Mouse (Mus musculus) adrenal gland, adult 8-10 months (tissue): ENCODE results near the gene Tmbim4. TPM values are rescaled to one million over a fixed set of nuclear protein-coding genes. Genes with fewer than 3 reads are reported as not detected.

Source experiments
- DNase-seq: peaks from one replicate; pipeline ENCODE4 v3.0.0; 2022
- total RNA-seq, 4 experiments: library from RNA; stranded (reverse); gene quantifications; 2 replicates each; pipeline ENCODE4 v1.2.4; 2022

Tmbim4 gene
- 100 to 1,000 TPM; 139 to 158 (median 146) TPM for total RNA-seq

GRCm38 (mm10) chr10:120201131-120201921 lies at the start of gene Tmbim4:
Gene Tmbim4, plus strand, starts transcription at chr10:120201590.
- DNase-seq = peak; percentile 63

DNA sequence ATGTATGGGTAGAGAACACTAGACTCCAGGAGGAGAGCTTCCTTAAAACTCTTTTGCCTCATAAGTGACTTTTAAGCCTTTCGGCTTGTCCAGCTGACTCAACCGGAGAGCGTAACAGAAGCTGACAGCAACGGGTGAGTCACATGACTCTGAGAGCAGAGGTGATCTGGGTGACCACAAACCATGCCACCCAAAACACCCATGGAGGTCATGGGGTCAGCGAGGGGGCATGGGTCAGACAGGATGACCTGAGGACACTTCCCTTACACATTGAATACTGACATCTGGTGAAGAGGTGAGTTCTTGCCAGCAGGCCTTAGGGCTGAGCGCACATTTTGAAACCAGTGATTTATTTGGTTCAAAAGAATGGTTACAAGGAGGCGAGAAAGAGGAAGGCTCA lies 49.7 kb upstream of the Tmbim4 start:
- DNase-seq = no peak

GRCm38 (mm10) chr10:120153911-120154310 lies 47.5 kb upstream of the Tmbim4 start:
- no peak for DNase-seq

- no peak for DNase-seq
Observed at GRCm38 (mm10) chr10:120160533-120160932, 40.9 kb upstream of the Tmbim4 start.

- DNase-seq = no peak
Observed at GRCm38 (mm10) chr10:120162840-120163239, 38.5 kb upstream of the Tmbim4 start.

GRCm38 (mm10) chr10:120163490-120163889 lies 37.9 kb upstream of the Tmbim4 start:
- DNase-seq = no peak

GRCm38 (mm10) chr10:120164931-120165792 lies 36.2 kb upstream of the Tmbim4 start:
- DNase-seq = no peak

DNA sequence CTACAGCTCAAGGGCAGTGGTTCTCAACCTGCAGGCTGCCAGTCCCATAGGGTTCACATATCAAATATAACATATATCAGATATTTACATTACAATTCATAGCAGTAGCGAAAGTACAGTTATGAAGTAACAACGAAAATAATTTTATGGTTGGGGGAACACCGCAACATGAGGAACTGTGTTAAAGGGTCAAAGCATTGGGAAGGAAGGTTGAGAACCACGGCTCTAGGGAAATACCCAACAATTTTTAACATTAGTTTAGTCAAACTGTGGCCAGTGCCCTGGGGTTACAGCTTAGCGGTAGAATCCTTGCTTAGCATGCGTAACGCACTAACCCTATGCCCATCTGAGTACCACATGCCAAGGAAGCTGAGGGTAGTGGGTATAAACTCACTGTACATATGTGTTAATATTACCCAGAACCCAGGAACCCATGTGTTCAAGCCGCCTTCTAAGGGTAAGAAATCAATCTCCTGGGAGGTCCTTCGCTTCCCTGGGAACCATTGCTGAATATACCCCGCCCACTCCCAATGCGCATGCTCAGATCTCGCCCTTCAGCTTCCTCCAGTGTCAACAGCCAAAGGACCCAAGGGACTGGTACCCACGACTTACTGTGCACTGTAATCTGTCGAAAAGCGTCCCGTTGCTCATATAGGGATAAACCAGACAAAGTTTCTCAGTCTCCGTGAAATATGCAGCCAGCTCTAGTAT lies 35.4 kb upstream of the Tmbim4 start:
- DNase-seq = no peak

DNA sequence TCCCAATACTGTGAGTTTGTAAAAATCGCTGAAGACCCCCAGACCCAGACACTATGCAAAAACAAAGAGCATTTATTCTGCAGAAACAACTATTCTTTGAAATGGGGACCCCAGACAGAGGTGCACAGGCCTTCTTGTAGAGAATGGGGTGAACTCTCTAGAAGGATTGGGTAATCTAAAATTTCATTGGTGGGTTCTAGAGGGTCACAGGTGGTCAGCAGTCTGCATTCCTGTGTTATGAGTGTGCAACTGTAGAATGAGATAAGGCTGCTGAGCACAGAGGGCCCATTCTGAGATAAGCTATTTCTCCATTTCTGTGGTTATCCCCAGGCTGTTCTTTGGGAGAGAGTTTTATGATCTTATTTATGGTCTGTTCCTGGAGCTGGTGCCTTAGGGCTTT lies 33.3 kb upstream of the Tmbim4 start:
- DNase-seq = no peak

DNA sequence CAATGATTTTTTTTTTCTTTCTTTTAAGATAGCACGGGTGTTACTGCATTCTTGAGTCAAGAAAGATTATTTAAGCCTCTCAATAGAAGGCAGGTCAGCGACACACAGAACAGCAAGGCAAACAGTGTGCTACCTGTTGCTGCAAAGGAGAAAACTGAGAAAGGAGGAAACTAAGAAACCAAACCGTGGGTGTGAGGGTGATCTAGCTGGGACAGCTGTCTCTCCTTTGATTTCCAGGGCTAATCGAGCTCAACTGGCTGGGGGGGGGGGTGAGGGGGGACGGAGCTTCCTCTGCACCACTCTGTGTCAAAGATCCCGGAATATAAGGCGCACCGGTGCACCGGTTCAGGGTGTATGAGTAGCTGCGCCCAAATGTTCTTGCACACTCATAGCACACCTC lies 32.3 kb upstream of the Tmbim4 start:
- DNase-seq = no peak

GRCm38 (mm10) chr10:120169841-120170240 lies 31.5 kb upstream of the Tmbim4 start:
- DNase-seq = no peak

GRCm38 (mm10) chr10:120170277-120170676 lies 31.1 kb upstream of the Tmbim4 start:
- no peak for DNase-seq

- no peak for DNase-seq
Observed at GRCm38 (mm10) chr10:120171340-120171739, 30.1 kb upstream of the Tmbim4 start.

DNA sequence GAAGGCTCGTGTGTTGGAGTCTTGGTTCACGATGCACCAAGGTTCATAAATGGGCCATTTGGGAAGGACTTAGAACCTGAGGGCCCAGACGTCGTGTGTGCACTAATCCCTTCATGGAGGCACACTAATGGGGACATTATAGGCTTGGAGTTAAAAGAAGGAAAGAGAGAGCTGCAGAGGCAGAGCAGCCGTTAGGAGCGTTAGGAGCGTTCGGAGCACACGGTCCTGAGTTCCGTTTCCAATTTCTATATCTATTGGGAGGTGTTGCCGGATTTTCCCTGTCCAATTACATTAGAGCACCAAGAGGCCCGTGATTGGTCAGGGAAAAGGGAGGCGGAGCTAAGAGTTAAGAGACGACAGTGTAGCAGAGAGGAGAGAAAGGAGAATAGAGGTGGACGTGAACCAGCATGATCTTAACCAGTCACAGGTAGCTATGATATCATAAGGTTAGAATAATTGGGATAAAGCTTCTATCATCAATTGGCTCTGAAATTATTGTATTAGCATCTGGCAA lies 27.1 kb upstream of the Tmbim4 start:
- no peak for DNase-seq

DNA sequence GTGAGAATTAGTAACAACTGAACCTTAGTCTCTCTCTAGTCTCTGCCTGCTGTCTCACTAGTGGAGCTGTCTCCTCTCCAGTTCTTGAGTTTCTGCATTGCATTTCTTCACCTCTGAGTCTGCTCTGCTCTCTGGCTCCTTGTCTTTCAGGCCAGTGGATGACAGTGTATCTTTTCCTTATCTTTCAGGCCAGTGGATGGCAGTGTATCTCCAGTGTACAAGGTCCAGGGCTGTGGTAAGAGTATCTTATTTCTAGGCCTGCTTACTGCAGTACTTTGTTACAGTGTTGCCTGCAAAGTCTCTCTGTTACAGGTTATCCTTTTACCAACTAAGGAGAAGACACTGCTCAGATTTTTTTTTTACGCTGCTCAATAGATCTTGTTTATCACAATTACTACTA lies 18.5 kb upstream of the Tmbim4 start:
- DNase-seq = no peak

DNA sequence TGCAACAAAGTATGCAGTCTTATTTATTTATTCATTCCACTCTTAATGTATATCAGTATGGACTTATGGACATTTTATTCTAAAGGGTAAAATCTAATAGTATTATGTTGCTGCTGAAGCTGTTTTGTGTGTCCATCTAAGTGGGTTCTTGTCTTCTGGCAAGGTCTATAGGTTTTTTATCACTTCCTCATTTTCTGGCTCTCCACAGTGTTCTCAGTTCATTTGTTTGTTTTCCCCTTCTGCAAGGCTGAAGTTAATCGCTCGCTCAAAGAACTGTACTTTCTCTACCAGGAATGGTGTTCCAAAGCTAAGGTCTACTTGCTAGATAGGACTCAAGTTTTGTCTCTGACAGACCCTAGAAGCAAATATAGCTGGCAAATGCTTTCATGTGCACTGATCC lies 18.0 kb upstream of the Tmbim4 start:
- no peak for DNase-seq

DNA sequence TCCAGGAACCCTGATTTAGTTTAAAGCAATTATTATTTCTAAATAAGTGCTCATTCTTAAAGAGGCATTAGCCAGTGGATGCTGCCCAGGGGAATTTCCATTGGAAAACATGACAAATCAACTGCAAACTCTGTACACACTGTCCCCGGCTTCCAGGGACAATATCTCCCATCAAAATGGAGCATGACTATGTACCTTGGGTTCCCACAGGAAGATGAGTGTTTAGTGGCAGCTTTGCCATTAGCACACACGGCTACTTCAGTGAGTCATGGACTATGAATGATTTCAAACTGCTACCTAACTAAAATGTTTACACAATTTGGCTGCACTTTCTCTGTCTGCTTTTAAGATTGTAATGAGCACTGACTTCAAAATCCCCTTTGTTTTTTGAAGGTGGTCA lies 12.9 kb upstream of the Tmbim4 start:
- no peak for DNase-seq

GRCm38 (mm10) chr10:120189276-120189675 lies 12.1 kb upstream of the Tmbim4 start:
- DNase-seq = no peak

- DNase-seq = no peak
Observed at GRCm38 (mm10) chr10:120189782-120190181, 11.6 kb upstream of the Tmbim4 start.

GRCm38 (mm10) chr10:120191165-120191564 lies 10.2 kb upstream of the Tmbim4 start:
- no peak for DNase-seq

DNA sequence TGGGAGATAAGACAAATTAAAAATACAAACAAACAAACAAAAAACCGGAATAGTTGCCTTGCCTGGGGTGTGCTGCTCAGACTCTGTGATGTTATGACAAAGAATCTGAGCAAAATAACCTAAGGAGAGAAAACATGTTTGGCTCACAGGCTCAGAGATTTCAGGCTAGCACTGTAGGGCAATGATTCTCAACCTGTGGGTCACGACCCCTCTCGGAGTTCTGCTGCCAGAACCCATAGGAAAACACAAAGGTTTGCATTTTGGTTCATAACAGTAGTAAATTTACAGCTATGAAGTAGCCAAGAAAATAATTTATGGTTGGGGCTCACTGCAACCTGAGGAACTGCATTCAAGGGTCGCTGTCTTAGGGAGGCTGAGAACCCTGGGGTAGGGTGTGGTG lies 9.1 kb upstream of the Tmbim4 start:
- no peak for DNase-seq

DNA sequence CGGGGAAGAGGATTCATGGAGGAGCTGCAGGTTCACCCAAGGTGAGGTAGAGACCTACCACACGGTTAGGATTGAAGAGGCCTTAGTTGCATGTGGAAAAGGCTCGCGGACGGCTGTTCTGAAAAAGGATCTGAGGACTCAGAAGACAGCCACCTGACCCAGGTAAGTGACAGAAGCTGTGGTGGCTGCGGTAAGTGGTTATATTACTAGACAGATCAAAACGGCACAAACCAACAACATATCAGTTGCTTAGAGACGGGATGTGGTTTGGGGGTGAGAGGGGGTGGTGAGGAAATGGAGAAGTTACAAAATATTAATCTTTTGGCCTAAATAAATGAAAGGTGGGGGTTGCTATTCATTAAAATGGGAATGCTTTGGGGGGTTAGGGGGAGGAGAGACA lies 8.1 kb upstream of the Tmbim4 start:
- DNase-seq = no peak
